Mouse (Mus musculus) adrenal gland (tissue): Measurements from ENCODE around the gene Gm21366.
"Not testable (repeated sequence)": the region's sequence is repeated elsewhere in the genome, so short reads cannot be mapped to it uniquely, and the experiment has no call there.

ENCODE experiments used
- intact Hi-C: fragments of 180-260 bp; cut with DNase I; formaldehyde crosslinking; loops from one replicate; pipeline ENCODE4 v1.15.1; 2025
- long read RNA-seq, 2 experiments: library from polyadenylated mRNA; unstranded; transcript quantifications; one replicate each; pipeline ENCODE4 v2.0.0; 2020; ENCODE audit warnings: borderline replicate concordance in 1 of 2; ENCODE audit not compliant: insufficient replicate concordance in 1 of 2

The Gm21366 gene
- long read RNA-seq, experiment 1, result 0 reads
- long read RNA-seq, experiment 2, result 0 reads

GRCm38 (mm10) chrY:22861156-22861555 lies at the start of gene Gm21366:
TSS of gene Gm21366 (minus strand) at chrY:22861256.
- intact Hi-C loops, result not testable (repeated sequence)
